Mouse (Mus musculus) spleen, postnatal 36 days (tissue): Measurements from ENCODE around the gene Pla2g4d.

ENCODE experiments used
- DNase-seq, 2 experiments: peaks; one replicate each; pipeline ENCODE4 v3.0.0; 2022; ENCODE audit warnings: low spot score in 2 of 2, mixed read lengths in 1 of 2

The Pla2g4d gene

DNA sequence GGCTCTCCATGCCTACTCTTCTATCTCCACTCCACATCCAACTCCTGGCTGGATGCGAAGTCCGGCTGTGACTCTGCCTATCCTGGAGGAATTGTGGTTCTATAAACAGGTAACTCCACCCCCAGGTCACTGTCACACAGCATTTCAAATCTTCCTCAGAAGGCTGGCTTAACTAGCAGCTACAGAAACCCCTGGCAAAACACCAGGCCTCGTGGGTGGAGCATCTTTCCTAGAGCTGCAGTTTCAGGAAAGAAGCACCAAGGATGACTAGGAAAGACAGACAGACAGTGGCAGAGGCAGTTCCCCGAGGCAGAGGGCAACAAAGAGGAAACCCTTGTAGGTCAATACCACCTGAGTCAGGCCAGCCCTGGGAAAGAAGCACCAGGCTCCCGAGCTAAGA lies at the start of gene Pla2g4d:
TSS of gene Pla2g4d (minus strand) at position 203 of the 400 bp plus-strand sequence.
- DNase-seq, result no peak

DNA sequence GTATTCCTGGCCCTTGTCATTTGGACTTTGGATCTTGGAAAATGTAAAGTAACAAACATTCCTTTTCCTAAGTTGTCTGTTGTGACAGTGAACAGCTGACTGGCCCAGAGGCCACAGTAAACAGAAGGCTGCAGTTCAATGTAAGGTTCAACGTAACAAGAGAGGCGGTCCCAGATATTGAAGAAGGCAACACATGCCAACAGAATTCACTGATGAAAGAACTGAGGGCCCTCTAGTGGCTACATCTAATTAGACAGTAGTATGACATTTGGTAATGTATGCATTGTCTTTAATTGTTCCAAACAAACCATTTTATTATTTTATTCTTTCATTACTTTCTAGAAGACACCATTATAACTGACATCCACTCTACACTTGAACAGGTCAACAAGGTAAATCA lies 48.9 kb upstream of the Pla2g4d start:
- DNase-seq, result no peak

DNA sequence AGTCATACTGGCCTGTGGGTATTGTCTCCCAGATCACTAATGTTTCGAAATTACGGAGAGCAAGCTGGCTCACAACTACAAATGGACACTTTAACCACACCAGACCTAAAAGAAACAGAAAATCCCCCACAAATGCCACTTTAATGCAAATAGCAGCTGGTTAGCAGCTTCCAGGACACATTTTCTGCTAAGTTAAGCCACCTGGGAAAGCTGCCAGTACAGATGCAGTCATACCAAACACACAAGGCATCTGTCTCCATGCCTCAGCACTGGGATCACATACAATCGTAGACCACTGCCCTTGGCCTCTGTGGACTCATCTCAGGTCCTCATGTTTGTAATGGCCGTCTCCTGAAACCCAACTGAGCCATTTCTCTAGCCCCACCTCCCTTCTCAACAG lies 42.6 kb upstream of the Pla2g4d start:
- DNase-seq, result no peak

DNA sequence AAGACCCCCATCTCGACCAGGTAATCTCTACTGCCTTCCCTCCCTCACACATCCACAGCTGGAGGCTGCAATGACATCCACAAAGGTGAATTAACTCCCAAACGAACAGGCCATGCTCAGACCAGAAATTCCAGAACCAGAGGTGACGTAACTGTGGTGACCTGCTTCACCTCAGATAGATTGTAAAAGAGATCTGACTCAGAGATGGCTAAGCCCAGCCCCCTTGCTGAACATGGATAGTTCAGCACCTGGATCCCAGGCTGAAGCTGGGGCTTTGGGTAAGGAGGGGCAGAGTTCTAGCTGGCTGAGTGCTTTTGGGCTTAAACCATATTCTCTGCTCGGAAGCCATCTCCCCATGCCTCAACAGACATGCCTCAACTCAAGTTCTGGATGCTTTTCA lies 26.1 kb upstream of the Pla2g4d start:
- no peak for DNase-seq

DNA sequence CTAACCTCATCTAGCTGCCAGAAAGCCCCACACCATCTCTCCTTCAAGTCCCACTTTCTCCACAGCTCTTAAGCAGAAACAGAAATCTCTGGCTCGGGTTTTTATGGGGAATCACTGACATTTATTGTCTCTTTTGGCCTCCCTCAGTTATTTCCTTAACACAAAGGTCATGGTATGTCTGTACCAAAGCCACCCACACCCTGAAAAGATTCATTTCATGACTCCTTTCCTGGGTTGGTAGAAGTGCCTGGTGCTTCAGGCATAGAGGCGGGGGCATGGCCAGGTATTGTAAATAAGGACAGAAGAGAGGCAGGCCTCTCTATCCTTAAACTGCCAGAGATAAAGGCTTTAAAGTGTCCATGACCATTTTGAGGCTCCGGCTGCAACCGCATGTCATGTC lies 25.5 kb upstream of the Pla2g4d start:
- no peak for DNase-seq

DNA sequence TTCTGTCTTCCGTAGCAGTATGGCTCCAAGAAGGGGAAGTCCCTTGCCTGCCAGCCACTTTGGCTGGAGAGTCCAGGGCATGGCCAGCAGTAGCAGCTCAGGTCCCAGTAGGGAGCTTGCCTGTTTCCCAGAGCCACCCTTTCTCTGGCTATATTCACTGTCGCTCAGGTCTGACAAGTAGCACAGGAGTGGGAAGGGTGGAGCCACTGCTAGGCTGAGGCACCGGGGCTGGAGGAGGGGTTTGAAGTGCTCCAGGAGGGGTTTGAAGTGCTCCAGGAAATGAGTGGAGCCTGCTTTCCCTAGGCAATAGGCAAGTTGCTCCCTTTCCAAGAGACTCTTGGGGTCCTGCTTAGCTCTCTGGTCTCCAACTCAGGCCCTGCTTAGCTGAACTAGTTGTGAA lies 25.0 kb upstream of the Pla2g4d start, which contains the start of gene Pla2g4f:
TSS of gene Pla2g4f (minus strand) at position 190 of the 400 bp plus-strand sequence.
- DNase-seq, result no peak

DNA sequence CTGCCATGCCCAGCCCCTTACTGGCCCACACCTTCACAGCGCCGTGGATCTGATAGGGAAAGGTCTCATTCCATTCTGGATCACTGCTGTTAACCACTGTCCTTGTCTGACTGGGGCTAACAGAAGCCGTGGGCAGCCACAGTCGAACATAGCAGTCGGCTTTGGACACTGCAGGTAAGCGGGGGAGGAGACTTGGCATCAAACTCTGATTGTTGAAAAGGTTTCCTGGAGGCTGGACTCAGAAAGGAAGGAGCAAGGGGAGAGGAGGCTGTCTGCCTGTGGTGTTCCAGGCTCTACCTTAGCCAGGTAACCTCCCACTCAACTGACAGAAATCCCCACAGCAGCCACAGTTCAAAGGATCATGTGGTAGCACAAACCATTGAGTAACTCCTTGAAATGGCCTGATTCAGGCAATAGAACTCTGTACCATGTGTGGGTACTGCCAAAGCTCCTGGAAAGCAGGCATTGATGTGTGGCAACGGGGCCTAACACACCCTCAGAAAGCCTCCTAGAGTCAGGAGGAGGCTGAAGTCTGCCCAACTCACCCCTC lies 23.4 kb upstream of the Pla2g4d start:
- DNase-seq, result no peak

DNA sequence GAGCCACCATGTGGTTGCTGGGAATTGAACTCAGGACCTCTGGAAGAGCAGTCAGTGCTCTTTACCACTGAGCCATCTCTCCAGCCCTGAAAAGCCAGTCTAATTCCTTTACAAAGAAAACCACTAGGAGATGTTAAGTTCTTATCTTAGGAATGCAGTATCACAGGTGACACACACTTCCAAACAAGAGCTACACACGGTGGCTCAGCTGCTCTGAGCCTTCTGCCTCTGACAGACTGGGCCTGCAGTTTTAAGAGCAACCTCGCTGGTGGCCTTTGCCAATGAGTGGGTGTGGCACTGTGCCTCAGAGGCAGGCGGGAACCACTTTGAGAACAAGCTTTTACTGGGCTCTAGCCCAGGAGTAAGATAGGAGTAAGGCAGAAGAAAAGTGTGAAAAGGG lies 15.1 kb upstream of the Pla2g4d start:
- no peak for DNase-seq

DNA sequence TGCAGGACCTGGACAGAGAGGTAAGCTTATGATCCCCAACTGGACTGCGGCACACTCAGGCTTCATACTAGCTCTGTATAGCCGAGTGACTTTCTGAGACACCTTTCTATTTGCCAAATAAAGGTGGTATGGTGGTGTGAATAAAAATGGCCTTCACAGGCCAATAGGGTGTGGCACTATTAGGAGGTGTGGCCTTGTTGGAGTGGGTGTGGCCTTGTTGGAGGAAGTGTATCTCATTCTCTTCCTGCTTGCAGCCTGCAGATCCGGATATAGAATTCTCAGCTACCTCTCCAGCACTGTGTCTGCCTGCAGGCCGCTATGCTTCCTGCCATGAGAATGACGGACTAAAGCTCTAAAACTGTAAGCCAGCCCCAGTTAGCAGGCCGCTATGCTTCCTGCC lies 12.1 kb upstream of the Pla2g4d start:
- no peak for DNase-seq

DNA sequence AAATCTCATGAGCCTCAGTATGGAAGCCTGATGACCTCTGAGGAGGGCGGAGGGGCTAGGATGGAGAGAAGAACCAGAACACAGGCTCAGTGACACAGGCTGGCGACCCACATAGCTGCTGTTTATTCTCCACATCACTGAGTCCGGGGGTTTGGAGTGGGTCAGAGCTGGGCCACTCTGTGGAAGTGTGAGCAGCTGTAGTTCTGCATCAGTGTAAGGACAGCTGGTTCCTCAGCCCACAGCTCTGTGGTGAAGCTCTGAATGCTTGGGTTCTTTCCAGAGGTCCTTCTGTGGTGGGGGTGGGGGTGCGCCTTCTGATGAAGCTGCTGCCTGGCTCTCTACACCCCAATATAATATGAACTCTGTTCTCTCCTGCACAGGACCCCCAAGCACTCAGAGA lies 10.9 kb upstream of the Pla2g4d start:
- no peak for DNase-seq

DNA sequence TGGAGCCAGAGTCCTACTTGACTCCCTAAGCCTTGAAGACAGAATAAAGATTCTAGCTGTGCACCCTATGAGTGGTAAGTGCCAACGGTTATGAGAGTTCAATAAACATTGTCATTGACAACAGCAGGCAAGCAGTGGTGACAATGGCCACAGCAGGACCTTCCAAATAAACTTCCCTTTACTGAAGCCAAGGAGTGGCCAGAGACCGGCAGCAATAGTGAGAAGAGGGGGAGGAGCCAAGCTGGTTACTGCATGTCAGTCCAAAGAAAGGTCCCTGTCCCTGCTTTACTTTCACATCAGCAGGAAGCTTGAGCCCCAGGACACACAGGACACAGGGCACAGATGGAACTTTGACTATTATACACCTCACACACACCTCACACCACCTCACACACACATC lies 7.2 kb upstream of the Pla2g4d start:
- DNase-seq, result no peak

DNA sequence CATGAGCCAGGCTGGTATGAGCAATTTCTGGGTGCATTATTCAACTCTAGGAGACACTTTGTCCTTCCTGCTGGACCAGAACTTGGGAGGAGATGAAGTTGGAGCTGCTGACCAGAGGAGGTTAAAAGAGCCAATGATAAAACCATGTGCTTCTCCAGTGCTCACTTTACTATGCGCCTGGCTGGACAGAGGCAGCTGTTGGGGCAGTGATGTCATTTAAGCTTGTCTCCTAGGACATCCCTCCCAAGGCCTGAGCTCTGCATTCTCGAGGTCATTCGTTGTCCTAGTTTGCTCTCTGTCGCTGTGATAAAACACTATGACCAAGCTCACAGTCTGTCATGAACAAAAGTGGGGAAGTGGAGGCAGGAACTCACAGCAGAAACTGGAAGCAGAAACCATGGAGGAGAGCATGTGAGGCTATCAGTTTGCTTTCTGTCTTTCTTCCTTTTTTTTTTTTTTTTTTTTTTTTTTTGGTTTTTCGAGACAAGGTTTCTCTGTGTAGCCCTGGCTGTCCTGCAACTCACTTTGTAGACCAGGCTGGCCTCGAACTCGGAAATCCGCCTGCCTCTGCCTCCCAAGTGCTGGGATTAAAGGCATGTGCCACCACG lies 2.6 kb upstream of the Pla2g4d start:
- DNase-seq, result no peak

DNA sequence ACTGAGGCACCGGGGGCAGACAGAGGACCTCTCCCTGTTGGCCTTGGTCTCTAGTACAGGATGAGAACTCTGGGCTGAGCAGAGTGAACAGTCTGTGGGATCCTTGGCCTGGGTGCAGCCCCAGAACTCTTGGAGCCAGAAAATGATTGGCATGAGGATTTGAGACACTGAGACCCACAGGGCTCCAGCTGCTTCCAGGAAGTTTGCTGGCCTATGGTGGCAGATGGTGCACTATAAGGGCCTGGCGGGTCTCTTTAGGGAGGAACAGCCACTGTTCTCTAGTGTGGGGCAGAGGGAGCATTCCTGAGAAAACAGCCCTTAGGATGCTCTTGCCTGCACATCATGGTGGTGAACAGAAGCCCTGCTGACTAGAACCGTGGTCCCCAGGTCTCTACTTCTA lies 596 bp downstream of the Pla2g4d start:
- DNase-seq, result no peak

DNA sequence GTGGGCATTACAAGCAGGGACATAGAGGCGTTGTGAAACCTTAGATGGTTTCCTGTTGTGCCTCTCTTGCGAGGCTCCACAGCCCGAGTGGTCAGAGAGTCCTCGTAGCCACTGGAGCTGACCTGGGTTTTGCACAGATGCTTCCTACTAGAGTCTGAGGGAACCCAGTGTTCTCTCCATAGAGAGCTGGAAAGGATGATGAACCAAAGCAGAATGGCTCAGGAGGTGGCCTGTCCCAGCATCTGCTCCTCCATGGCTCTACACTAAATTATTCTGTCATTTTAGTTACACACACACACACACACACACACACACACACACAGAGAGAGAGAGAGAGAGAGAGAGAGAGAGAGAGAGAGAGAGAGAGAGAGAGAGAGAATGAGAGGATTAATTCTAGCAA lies 3.4 kb downstream of the Pla2g4d start:
- DNase-seq, result no peak

DNA sequence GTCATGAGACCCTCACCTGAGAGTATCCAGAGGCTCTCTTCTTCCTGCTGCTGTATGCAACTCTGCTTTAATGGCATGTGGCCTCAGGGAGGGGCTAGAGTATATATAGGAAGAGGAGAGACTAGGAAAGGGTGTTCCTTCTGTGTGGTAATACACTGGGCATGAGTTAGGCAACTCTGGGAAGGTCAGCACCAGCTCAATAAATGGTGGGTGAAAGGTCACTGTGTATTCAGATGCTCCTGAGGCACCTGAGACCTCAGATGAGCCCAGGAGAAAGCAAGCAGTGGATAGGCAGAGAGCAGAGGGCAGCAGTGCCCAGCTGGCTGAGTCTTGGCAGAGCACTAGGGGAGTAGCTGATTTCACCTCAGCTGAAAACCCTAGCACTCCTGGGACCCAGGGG lies 4.3 kb downstream of the Pla2g4d start:
- DNase-seq, result no peak

DNA sequence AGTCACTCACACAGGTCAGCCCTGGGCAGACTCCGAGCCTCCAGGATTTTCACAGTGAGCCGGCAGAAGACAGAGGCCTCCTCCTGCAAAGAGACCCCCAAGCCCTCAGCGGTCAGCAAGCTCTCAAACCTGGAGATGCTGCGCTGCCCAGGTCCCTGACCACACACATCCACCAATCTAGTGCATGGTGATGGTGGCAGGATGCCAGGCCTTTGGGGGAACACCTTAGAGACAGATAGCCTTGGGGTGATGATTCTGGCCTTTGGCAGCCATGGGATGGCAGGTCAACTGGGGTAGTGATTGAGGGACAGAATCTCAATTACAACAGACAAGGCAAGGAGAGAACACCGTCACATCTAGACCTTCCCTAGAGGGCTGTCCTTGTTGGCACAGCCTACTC lies 4.9 kb downstream of the Pla2g4d start:
- no peak for DNase-seq

DNA sequence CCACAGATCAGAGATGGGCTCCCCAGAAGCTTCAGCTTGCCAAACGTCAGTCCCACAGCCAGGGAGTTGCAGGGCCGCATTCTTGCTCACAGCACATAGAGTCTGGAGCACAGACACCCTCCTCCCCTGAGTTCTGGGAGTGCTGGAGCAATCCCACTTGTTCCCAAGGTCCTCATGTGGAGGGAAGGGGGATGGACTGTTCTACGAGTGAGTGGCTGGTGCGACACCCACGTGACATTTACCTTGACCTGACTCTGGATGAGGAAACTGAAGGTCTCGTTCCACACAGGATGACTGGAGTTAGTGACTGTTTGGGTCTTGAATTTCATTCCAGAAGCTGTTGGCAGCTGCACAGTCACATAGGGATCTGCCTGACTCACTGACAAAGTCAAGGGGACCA lies 5.4 kb downstream of the Pla2g4d start:
- DNase-seq, result no peak

DNA sequence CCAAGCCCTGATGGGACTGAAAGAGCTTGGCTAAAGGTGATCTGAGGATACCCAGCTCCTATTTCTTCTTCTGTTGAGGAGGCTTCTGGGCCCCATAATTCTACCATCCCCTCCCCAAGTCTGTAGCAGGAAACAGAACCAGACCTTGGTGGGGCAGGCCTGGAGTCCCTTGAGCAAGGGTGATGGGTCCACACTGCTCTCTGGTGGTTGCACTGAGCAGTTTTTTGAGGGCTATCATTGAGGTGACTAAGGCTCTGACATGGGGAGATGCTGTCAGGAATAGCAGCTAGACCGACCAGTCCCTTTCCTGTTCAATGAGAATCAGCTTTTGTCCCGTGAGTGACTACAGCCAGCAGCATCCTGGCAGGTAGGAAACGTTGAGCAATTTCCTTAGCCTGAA lies 7.8 kb downstream of the Pla2g4d start:
- DNase-seq, result no peak

DNA sequence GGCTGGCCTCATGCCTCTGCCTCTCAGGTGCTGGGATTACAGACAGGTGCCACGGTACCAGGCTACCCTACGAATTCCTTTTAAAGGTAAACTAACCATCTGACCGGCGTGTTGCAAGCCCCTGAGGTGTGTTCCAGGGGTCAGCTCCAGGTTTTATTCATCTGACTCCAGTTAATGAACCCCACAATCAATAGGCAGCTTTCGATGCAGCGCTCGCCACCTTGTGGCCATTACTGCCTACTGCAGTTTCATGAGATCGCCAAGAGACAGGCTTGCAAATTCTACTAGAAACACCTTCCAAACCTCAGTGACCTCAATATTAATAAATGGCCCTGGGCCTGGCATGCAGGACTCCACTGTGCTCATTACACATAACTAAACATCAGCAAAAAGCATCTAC lies 9.0 kb downstream of the Pla2g4d start:
- no peak for DNase-seq

DNA sequence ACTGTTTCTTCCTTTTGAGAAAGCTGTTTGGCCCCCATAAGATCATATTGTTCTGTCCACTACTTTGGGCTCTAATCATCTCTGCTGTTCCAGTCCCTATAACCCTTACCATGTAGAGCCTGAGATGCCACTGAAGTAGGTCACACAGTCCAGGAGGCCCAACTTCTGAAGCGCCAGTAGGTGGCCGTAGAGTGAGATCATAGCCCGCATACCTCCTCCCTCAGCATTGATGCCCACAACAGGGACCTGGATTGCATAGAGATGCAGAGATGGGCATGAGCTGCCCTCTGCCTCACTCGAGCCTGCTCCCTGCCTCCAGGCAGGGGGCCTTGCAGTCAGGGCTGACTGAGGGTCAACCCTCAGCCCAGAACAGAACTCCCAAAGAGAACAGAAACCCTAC lies 12.0 kb downstream of the Pla2g4d start:
- no peak for DNase-seq

DNA sequence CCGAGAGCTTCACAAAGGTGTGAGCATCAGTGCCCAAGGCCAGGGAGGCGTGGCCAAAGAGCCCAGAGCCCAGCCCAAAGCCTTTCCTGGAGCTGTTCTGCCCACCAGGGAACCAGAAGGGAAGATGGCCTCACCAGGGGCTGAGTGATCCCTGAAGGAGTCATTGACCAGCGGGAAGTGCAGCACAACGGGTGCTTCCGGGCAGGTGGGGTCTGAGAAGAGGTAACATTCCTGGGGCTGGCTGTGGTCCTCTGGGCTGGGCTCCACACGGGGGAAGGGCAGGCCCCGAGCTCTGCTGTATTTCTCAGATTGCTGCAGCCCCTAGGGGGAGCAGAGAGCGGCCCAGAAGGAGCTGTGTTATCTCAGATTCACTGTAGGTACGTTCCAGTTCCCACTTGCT lies 20.4 kb downstream of the Pla2g4d start:
- DNase-seq, result no peak

DNA sequence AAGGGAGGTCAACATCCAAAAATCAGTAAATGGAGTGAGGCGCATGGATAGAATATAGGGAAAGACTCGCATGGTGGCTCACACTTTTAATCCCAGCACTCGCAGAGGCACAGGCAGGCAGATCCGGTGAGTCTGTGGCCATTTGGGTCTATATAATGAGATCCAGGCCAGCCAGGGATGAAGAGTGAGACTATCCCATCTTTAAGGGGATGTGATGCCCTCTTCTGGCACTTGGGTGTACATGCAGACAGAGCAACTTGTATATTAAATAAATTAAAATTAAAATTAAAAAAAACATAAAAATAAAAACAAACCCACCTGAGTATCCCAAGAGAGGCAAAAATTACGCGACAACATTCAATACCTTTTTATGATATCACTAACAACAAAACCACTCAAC lies 23.5 kb downstream of the Pla2g4d start:
- DNase-seq, result no peak

DNA sequence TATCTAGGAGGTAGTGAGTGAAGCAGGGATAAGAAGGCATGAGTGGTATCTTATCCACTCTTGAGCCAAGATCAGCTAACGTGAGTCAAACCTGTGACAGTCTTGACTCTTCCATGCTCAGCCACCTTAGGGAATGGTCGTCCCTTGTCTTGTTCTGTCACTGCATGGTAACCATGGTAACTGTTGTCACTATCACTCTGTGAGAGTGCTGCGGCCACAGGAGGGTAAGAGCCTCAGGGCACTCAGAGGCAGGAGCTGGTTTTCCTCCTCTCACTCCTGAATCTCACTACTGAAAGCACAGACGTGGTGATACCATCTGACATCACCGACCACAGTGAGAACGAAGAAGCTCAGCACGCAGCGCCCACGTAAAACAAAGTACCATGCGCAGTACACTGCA lies 24.1 kb downstream of the Pla2g4d start:
- DNase-seq, result no peak

DNA sequence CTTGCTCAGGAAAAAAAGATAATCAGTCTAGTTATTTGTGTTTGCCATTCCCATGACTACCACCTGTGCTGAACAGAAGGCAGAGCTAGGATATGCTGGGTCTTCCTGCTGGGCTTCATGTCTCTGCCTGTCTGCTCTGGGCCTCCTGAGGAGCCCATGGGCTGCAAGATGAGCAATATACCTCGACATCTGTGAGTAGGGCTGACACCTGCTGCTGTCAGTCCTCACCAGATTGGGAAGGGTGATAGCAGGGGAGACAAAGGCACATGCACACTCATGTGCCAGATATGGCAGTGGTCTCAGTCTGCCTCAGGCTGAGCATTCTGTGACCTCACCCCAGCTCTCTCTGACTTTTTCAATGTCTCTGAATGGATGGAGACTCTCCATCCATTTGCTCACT lies 26.1 kb downstream of the Pla2g4d start:
- no peak for DNase-seq
